Mouse (Mus musculus) kidney, embryonic 16.5 days (tissue): Measurements from ENCODE around the gene Nedd8. TPM values are rescaled to one million over a fixed set of nuclear protein-coding genes. Genes with fewer than 3 reads are reported as not detected.

Source experiments
- ATAC-seq: fragments of 200-750 bp; cut with Nextera tagmentation; 2 replicates; pipeline ENCODE4 v1.8.0; 2017; ENCODE audit warnings: moderate TSS enrichment; ENCODE audit not compliant: low FRiP score, low TSS enrichment
- H3K27ac ChIP-seq: fragments of 300-500 bp; sonication (generic); 2 replicates; pipeline ENCODE4 v1.5.1; 2014; ENCODE audit warnings: low read length
- H3K27me3 ChIP-seq: fragments of 300-500 bp; sonication (generic); 2 replicates; pipeline ENCODE4 v1.6.1; 2014; ENCODE audit warnings: low read length, control low read depth, mixed read lengths; ENCODE audit not compliant: insufficient read depth
- H3K36me3 ChIP-seq: fragments of 300-500 bp; sonication (generic); 2 replicates; pipeline ENCODE4 v1.6.1; 2014; ENCODE audit warnings: low read length, control low read depth, mixed read lengths; ENCODE audit not compliant: insufficient read depth
- H3K4me1 ChIP-seq: fragments of 300-500 bp; sonication (generic); 2 replicates; pipeline ENCODE4 v1.6.1; 2014; ENCODE audit warnings: low read length, control low read depth, mixed read lengths; ENCODE audit not compliant: insufficient read depth
- H3K4me2 ChIP-seq: fragments of 300-500 bp; sonication (generic); replicated peaks from 2 replicates; pipeline ENCODE4 v1.6.1; 2014; ENCODE audit warnings: low read depth, low read length
- H3K4me3 ChIP-seq: fragments of 300-500 bp; sonication (generic); 2 replicates; pipeline ENCODE4 v1.5.1; 2014; ENCODE audit warnings: mild to moderate bottlenecking, low read length
- H3K9ac ChIP-seq: fragments of 300-500 bp; sonication (generic); replicated peaks from 2 replicates; pipeline ENCODE4 v1.6.1; 2014; ENCODE audit warnings: low read length
- H3K9me3 ChIP-seq: fragments of 300-500 bp; sonication (generic); 2 replicates; pipeline ENCODE4 v1.6.1; 2016; ENCODE audit warnings: low read length, control low read depth
- WGBS: fragments of 180-500 bp; shearing (Covaris S2); extraction: QIAGEN DNeasy Blood & Tissue Kit; methylation state at CpG from one replicate; pipeline ENCODE4 v1.1.7; 2014; 5-methylcytosine and 5-hydroxymethylcytosine counted together
- polyA plus RNA-seq: library from polyadenylated mRNA; unstranded; fragments of >200 nt; fragmentation: Nextera tagmentation; extraction: Ambion mirVana; gene quantifications from 2 replicates; pipeline ENCODE4 v1.2.1, GENCODE M21; 2015

The Nedd8 gene
- polyA plus RNA-seq, 1 experiment from 2014 or later = 514 TPM

- Histone ChIP-seq H3K36me3 (no peaks in the 10 kb centered on the region; the same call in 1 of the 2 replicates), H3K27me3 (peaks cover 15% of the 10 kb centered on the region), H3K9me3 (no peaks in the 10 kb centered on the region), H3K4me2 (no peak overlapping the region), H3K4me3 (no peak overlapping the region), H3K4me1 (peaks cover 6% of the 10 kb centered on the region; the same call in 1 of the 2 replicates), H3K27ac (no peak overlapping the region), H3K9ac (no peak overlapping the region)
- ATAC-seq = no peak
- WGBS = 80% methylated on average over 7 of the region's 7 CpGs
Observed at GRCm38 (mm10) chr14:55711786-55712185, 39.9 kb upstream of the Nedd8 start.

DNA sequence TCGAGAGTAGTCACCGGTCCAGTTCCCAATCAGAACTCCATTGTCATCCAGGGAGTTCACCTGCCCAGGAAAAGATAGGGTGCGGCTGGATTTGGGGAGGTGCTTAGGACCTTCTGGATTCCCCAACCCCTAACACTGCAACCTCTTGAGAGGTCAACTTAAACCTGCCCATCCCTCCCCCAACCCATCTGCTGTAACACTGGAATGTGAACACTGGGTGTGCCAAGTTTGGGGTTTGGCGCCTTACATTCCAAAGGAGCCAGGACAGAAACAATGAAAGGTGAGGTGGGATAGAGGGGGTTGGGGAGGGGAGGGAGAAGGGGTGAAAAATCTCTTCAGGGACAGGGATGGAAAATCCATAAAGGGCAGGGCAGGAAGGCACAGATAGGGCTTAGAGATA, 37.6 kb upstream of the Nedd8 start:
- H3K9me3 ChIP-seq = no peaks in the 10 kb centered on the region
- no peak overlapping the region for H3K4me2 ChIP-seq
- H3K27ac ChIP-seq = no peak overlapping the region
- H3K36me3 ChIP-seq = no peaks in the 10 kb centered on the region
- no peak overlapping the region for H3K9ac ChIP-seq
- peaks cover 6% of the 10 kb centered on the region; the same call in 1 of the 2 replicates for H3K4me1 ChIP-seq
- no peak for ATAC-seq
- 89% methylated on average over 4 of the region's 4 CpGs for WGBS
- H3K4me3 ChIP-seq = no peak overlapping the region
- peaks cover 15% of the 10 kb centered on the region for H3K27me3 ChIP-seq

- ATAC-seq = no peak
- Histone ChIP-seq H3K4me3 (no peak overlapping the region), H3K4me2 (no peak overlapping the region), H3K9me3 (no peaks in the 10 kb centered on the region), H3K27me3 (peaks cover 4% of the 10 kb centered on the region), H3K27ac (no peak overlapping the region), H3K36me3 (no peaks in the 10 kb centered on the region), H3K4me1 (peaks cover 6% of the 10 kb centered on the region; the same call in 1 of the 2 replicates), H3K9ac (no peak overlapping the region)
- 85% methylated on average over 5 of the region's 5 CpGs for WGBS
Observed at GRCm38 (mm10) chr14:55707397-55707796, 35.5 kb upstream of the Nedd8 start.

DNA sequence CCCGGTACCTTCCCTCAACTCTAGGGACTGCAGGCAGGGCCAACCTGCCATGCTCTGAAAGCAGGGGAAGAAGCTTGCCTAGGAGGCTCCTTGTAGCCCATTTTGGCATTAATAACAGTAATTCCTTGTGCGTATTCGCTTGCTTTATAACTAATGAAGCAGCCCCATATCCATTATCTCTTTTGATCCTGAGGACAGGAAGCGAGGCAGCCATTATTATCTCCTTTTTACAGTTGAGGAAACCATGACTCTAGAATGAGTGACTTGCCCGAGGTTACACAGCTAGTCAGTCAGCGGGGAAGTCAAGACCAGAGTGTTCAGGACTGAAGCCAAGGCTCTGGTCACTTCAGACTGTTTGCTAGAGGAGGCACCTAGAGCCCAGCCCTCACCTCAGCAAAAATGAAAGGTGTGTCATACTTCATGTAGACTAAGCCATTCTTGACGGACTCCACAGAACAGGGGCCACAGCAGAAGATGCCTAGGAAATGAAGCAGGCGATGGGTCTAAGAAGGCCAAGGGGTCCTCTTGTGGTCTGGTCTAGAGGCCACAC, 34.2 kb upstream of the Nedd8 start:
- no peak overlapping the region for H3K27ac ChIP-seq
- no peak overlapping the region for H3K4me2 ChIP-seq
- peaks cover 6% of the 10 kb centered on the region; the same call in 1 of the 2 replicates for H3K4me1 ChIP-seq
- H3K9ac ChIP-seq = no peak overlapping the region
- H3K9me3 ChIP-seq = no peaks in the 10 kb centered on the region
- WGBS = 90% methylated on average over 8 of the region's 8 CpGs
- H3K36me3 ChIP-seq = no peaks in the 10 kb centered on the region
- H3K27me3 ChIP-seq = no peaks in the 10 kb centered on the region
- no peak for ATAC-seq
- H3K4me3 ChIP-seq = no peak overlapping the region

DNA sequence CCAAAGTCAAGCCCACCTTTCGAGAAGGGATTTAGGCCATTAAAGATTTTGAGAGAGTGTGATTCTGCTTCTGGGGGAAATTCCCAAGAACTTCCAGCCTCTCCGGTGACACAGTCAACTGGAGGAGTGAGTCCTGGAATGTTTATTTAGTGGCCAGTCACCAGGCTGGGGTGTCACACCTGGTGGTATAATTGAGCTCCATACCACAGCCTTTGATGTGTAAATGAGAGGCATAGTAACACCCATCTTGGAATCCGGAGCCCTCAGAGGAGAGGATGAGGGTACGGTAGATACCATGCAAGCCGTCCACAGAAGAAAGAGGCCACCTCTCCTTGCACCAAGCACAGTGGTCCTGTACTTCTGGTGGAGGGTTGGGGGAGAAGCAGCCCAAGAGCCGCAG, 30.8 kb upstream of the Nedd8 start:
- Histone ChIP-seq H3K4me3 (no peak overlapping the region), H3K4me2 (no peak overlapping the region), H3K27me3 (no peaks in the 10 kb centered on the region), H3K4me1 (peaks cover 16% of the 10 kb centered on the region; the same call in 1 of the 2 replicates), H3K9me3 (no peaks in the 10 kb centered on the region), H3K9ac (no peak overlapping the region), H3K36me3 (no peaks in the 10 kb centered on the region), H3K27ac (no peak overlapping the region)
- 36% methylated on average over 6 of the region's 6 CpGs for WGBS
- no peak for ATAC-seq

GRCm38 (mm10) chr14:55701131-55701530, 29.2 kb upstream of the Nedd8 start:
- Histone ChIP-seq H3K9ac (no peak overlapping the region), H3K36me3 (no peaks in the 10 kb centered on the region), H3K9me3 (no peaks in the 10 kb centered on the region), H3K4me3 (no peak overlapping the region), H3K4me2 (no peak overlapping the region), H3K27me3 (no peaks in the 10 kb centered on the region), H3K4me1 (peaks cover 16% of the 10 kb centered on the region; the same call in 1 of the 2 replicates), H3K27ac (no peak overlapping the region)
- WGBS = 30% methylated on average over 9 of the region's 9 CpGs
- ATAC-seq = peak; percentile 71

- no peak overlapping the region for H3K27ac ChIP-seq
- H3K4me1 ChIP-seq = peaks cover 10% of the 10 kb centered on the region; the same call in 1 of the 2 replicates
- no peaks in the 10 kb centered on the region for H3K9me3 ChIP-seq
- no peaks in the 10 kb centered on the region for H3K27me3 ChIP-seq
- no peak for ATAC-seq
- no peak overlapping the region for H3K4me2 ChIP-seq
- H3K36me3 ChIP-seq = no peaks in the 10 kb centered on the region
- H3K9ac ChIP-seq = no peak overlapping the region
- H3K4me3 ChIP-seq = no peak overlapping the region
- WGBS = 82% methylated on average over 4 of the region's 4 CpGs
Observed at GRCm38 (mm10) chr14:55697226-55697625, 25.3 kb upstream of the Nedd8 start.

- Histone ChIP-seq H3K4me1 (no peaks in the 10 kb centered on the region), H3K36me3 (no peaks in the 10 kb centered on the region), H3K4me2 (no peak overlapping the region), H3K9ac (no peak overlapping the region), H3K27me3 (no peaks in the 10 kb centered on the region), H3K27ac (no peak overlapping the region), H3K9me3 (no peaks in the 10 kb centered on the region), H3K4me3 (no peak overlapping the region)
- ATAC-seq = no peak
- WGBS = 50% methylated on average over 10 of the region's 10 CpGs
Observed at GRCm38 (mm10) chr14:55689433-55689832, 17.5 kb upstream of the Nedd8 start.

GRCm38 (mm10) chr14:55682118-55682493, 10.2 kb upstream of the Nedd8 start:
- ATAC-seq = peak; percentile 16
- H3K4me1 ChIP-seq = peaks cover 12% of the 10 kb centered on the region; the same call in 1 of the 2 replicates
- peak overlapping the region; percentile 83 for H3K9ac ChIP-seq
- peak overlapping the region; percentile 70 for H3K4me3 ChIP-seq
- H3K27ac ChIP-seq = peak overlapping the region; percentile 90; the same call in 1 of the 2 replicates
- 14% methylated on average over 3 of the region's 3 CpGs for WGBS
- H3K4me2 ChIP-seq = peak overlapping the region; percentile 78
- peaks cover 31% of the 10 kb centered on the region for H3K36me3 ChIP-seq
- H3K9me3 ChIP-seq = no peaks in the 10 kb centered on the region
- no peaks in the 10 kb centered on the region for H3K27me3 ChIP-seq
